In genomic region chr16:95838886-95839430, GRCm38 (mm10) we compare ENCODE assay signal across 23 mouse cellular contexts.
DNase-seq lines count a peak whose midpoint lies in the region; ATAC-seq and TF ChIP-seq lines count a peak whose summit lies in the region.
"Had no signal": no experiment of that assay in that cellular context is flagged by ENCODE, and none has a peak within 500 bp of the region (broad histone marks: within the 10 kb centered on the region; RNA-seq: fewer than 3 reads in every experiment).

No protein-coding gene starts in this region.

- H3K79me2 ChIP-seq in macrophage (ENCODE audit: inconsistent target): no peaks in the 10 kb centered on the region

- 0 out of 2 replicates have a peak, but pooled peaks have one; percentile 13 for ATAC-seq in liver, embryonic 14.5 days (ENCODE audit: insufficient read depth)
- ATAC-seq in liver, embryonic 11.5 days (replicated peaks; ENCODE audit: low FRiP score): no peak
- ATAC-seq in granulocyte monocyte progenitor cell, adult 5-6 weeks (replicated peaks; ENCODE audit: poor library complexity, severe bottlenecking): peak; percentile 59
- ATAC-seq in hindbrain, embryonic 12.5 days (ENCODE audit: low FRiP score): no peak
- ATAC-seq: forebrain, embryonic 16.5 days had no signal

- H3K4me3 ChIP-seq in liver, embryonic 14.5 days (ENCODE audit: insufficient read depth in 1 of 2, low read depth in 2 of 2, low read length in 2 of 2): no peak overlapping the region
- no peak overlapping the region for H3K4me3 ChIP-seq in liver, embryonic 11.5 days (ENCODE audit: low read depth, low read length)
- no peak overlapping the region for H3K4me3 ChIP-seq in macrophage (ENCODE audit: inconsistent target)
- H3K4me3 ChIP-seq in hindbrain, embryonic 12.5 days: no peak overlapping the region
- H3K4me3 ChIP-seq: heart, adult 2 months; heart, embryonic 15.5 days; hindbrain, embryonic 10.5 days; midbrain, embryonic 12.5 days; neural tube, embryonic 12.5 days had no signal

- peak; percentile 88 for DNase-seq in heart, adult 11 months
- no peak for DNase-seq in heart, postnatal 25 days (ENCODE audit: low spot score)
- no peak for DNase-seq in liver, embryonic 14.5 days (ENCODE audit: low read depth in 3 of 3, low spot score in 3 of 3)
- no peak for DNase-seq in liver, embryonic 11.5 days (ENCODE audit: low spot score)
- no peak for DNase-seq in gastrocnemius, adult 8-10 months (ENCODE audit: low spot score in 2 of 2)
- DNase-seq: adrenal gland, postnatal 14 days; cerebellum, adult 9-10 months; gastrocnemius, postnatal 14 days; heart, adult 2 months; kidney, adult 9 months; kidney, postnatal 14 days; lung, adult 18-20 months; lung, postnatal 36 days; right cerebral cortex, postnatal 14 days had no signal

- H3K4me2 ChIP-seq in liver, embryonic 14.5 days (ENCODE audit: low read depth): no peak overlapping the region
- no peak overlapping the region for H3K4me2 ChIP-seq in liver, embryonic 11.5 days
- no peak overlapping the region for H3K4me2 ChIP-seq in hindbrain, embryonic 12.5 days (replicated peaks)
- H3K4me2 ChIP-seq: heart, embryonic 15.5 days; midbrain, embryonic 12.5 days; neural tube, embryonic 12.5 days had no signal

- no peaks in the 10 kb centered on the region for H3K9me3 ChIP-seq in liver, embryonic 14.5 days (ENCODE audit: control insufficient read depth, low read length)
- 0 out of 2 replicates have a peak, but pooled peaks cover 2% of the 10 kb centered on the region for H3K9me3 ChIP-seq in liver, embryonic 11.5 days (ENCODE audit: control insufficient read depth, low read length)
- H3K9me3 ChIP-seq in hindbrain, embryonic 12.5 days (replicated peaks): no peaks in the 10 kb centered on the region
- H3K9me3 ChIP-seq: heart, embryonic 15.5 days; hindbrain, embryonic 10.5 days; midbrain, embryonic 12.5 days; neural tube, embryonic 12.5 days had no signal

- no peak overlapping the region for H3K9ac ChIP-seq in liver, embryonic 14.5 days (replicated peaks)
- no peak overlapping the region for H3K9ac ChIP-seq in liver, embryonic 11.5 days (ENCODE audit: low read depth, low read length)
- no peak overlapping the region for H3K9ac ChIP-seq in hindbrain, embryonic 12.5 days
- H3K9ac ChIP-seq: heart, embryonic 15.5 days; midbrain, embryonic 12.5 days; neural tube, embryonic 12.5 days had no signal

- intact Hi-C loops in heart, postnatal 25 days (cut with DNase I): no loop called here

- H3K4me1 ChIP-seq in liver, embryonic 14.5 days (replicated peaks; ENCODE audit: control insufficient read depth in 2 of 2, insufficient read depth in 2 of 2, low read length in 1 of 2): peaks cover 0 to 8% of the 10 kb centered on the region in 2 experiments; a peak in 2 of 4 replicates
- peaks cover 4% of the 10 kb centered on the region for H3K4me1 ChIP-seq in liver, embryonic 11.5 days (replicated peaks; ENCODE audit: control insufficient read depth, insufficient read depth, low read length)
- 0 out of 2 replicates have a peak, but pooled peaks cover 4% of the 10 kb centered on the region for H3K4me1 ChIP-seq in hindbrain, embryonic 12.5 days
- H3K4me1 ChIP-seq: midbrain, embryonic 12.5 days; neural tube, embryonic 12.5 days had no signal

- no peak for TF ChIP-seq CTCF in liver, embryonic 14.5 days (IDR thresholded peaks at IDR 0.05; ENCODE audit: low read depth)

- H3K27ac ChIP-seq in liver, embryonic 14.5 days: no peak overlapping the region
- H3K27ac ChIP-seq in liver, embryonic 11.5 days (ENCODE audit: low read depth, low read length): no peak overlapping the region
- H3K27ac ChIP-seq in macrophage: peak overlapping the region; percentile 66
- H3K27ac ChIP-seq in hindbrain, embryonic 12.5 days: no peak overlapping the region
- H3K27ac ChIP-seq: heart, adult 2 months; heart, embryonic 15.5 days; midbrain, embryonic 12.5 days; neural tube, embryonic 12.5 days; stomach, postnatal 0 days had no signal

- 7% methylated on average over 1 of the region's 1 CpGs for WGBS in liver, embryonic 14.5 days (ENCODE audit: insufficient replicate concordance)
- 10% methylated on average over 1 of the region's 1 CpGs for WGBS in liver, embryonic 11.5 days
- WGBS in macrophage (ENCODE audit: missing documents): 17% methylated on average over 1 of the region's 1 CpGs
- WGBS in hindbrain, embryonic 12.5 days: 72% methylated on average over 1 of the region's 1 CpGs

- no peaks in the 10 kb centered on the region for H3K27me3 ChIP-seq in liver, embryonic 14.5 days (ENCODE audit: control insufficient read depth, insufficient read depth, low read length)
- H3K27me3 ChIP-seq in liver, embryonic 11.5 days (replicated peaks; ENCODE audit: control insufficient read depth, insufficient read depth, low read length): no peaks in the 10 kb centered on the region
- no peaks in the 10 kb centered on the region for H3K27me3 ChIP-seq in hindbrain, embryonic 12.5 days
- H3K27me3 ChIP-seq: heart, embryonic 15.5 days; midbrain, embryonic 12.5 days; neural tube, embryonic 12.5 days had no signal

- H3K36me3 ChIP-seq in liver, embryonic 14.5 days (replicated peaks; ENCODE audit: control insufficient read depth, insufficient read depth, low read depth): no peaks in the 10 kb centered on the region
- no peaks in the 10 kb centered on the region for H3K36me3 ChIP-seq in liver, embryonic 11.5 days (ENCODE audit: control insufficient read depth, insufficient read depth, low read length)
- H3K36me3 ChIP-seq in macrophage (ENCODE audit: inconsistent target): no peaks in the 10 kb centered on the region
- no peaks in the 10 kb centered on the region for H3K36me3 ChIP-seq in hindbrain, embryonic 12.5 days
- H3K36me3 ChIP-seq: heart, embryonic 15.5 days; hindbrain, embryonic 10.5 days; midbrain, embryonic 12.5 days; neural tube, embryonic 12.5 days had no signal

- TF ChIP-seq EP300 in liver, embryonic 14.5 days (IDR thresholded peaks at IDR 0.05; ENCODE audit: low read depth): no peak

Comparison
In these comparisons a context has a peak if more than half of its experiments do, and no peak if none do; other contexts are left out.
1. ATAC-seq: peak in liver, embryonic 14.5 days (single experiment) and granulocyte monocyte progenitor cell, adult 5-6 weeks (single experiment); none in liver, embryonic 11.5 days (single experiment) and hindbrain, embryonic 12.5 days (single experiment).